Mouse (Mus musculus): ENCODE results near the gene Gm45713.

- TF ChIP-seq GATA1 (IDR thresholded peaks at IDR 0.05; ENCODE audit: low read depth, low read length) (no peak), USF1 (IDR thresholded peaks at IDR 0.05; ENCODE audit: low read depth, low read length) (no peak), MYC (IDR thresholded peaks at IDR 0.05; ENCODE audit: low read depth, low read length) (no peak), MAFK (IDR thresholded peaks at IDR 0.05; ENCODE audit: borderline replicate concordance, low read depth, low read length) (no peak), EP300 (IDR thresholded peaks at IDR 0.05; ENCODE audit: low read depth in 1 of 2, low read length in 2 of 2) (no peak), POLR2AphosphoS5 (IDR thresholded peaks at IDR 0.05; ENCODE audit: borderline replicate concordance, low read depth, low read length) (no peak), TCF12 (IDR thresholded peaks at IDR 0.05; ENCODE audit: low read depth, low read length) (no peak), ZMIZ1 (IDR thresholded peaks at IDR 0.05; ENCODE audit: low read depth, low read length) (no peak), ZNF384 (IDR thresholded peaks at IDR 0.05; ENCODE audit: low read depth, low read length) (no peak), SMC3 (IDR thresholded peaks at IDR 0.05; ENCODE audit: low read depth, low read length) (no peak), GABPA (IDR thresholded peaks at IDR 0.05; ENCODE audit: low read depth, low read length) (no peak), MXI1 (IDR thresholded peaks at IDR 0.05; ENCODE audit: low read depth, low read length) (no peak), POLR2A (IDR thresholded peaks at IDR 0.05; ENCODE audit: control insufficient read depth in 1 of 2, insufficient read depth in 1 of 2, low read depth in 1 of 2, low read length in 2 of 2, poor library complexity in 1 of 2) (no peak)
Measured at GRCm38 (mm10) chr7:45103652-45104180, 32.3 kb downstream of the Gm45713 start, which contains the start of gene Fcgrt.

Data from MEL (cell line).